Mouse (Mus musculus) lung, embryonic 16.5 days (tissue): ENCODE data around the gene Grid2. TPM values are rescaled to one million over a fixed set of nuclear protein-coding genes. Genes with fewer than 3 reads are reported as not detected.

Source experiments
- ATAC-seq: fragments of 200-750 bp; cut with Nextera tagmentation; 2 replicates; pipeline ENCODE4 v1.8.0; 2017; ENCODE audit warnings: low read depth, mild to moderate bottlenecking, moderate library complexity
- H3K27ac ChIP-seq: fragments of 300-500 bp; sonication (generic); 2 replicates; pipeline ENCODE4 v1.5.1; 2014; ENCODE audit warnings: mild to moderate bottlenecking, control low read depth, low read length
- H3K27me3 ChIP-seq: fragments of 300-500 bp; sonication (generic); 2 replicates; pipeline ENCODE4 v1.6.1; 2014; ENCODE audit warnings: low read depth, low read length, mixed read lengths; ENCODE audit not compliant: control insufficient read depth, insufficient read depth
- H3K36me3 ChIP-seq: fragments of 300-500 bp; sonication (generic); 2 replicates; pipeline ENCODE4 v1.6.1; 2014; ENCODE audit warnings: low read length; ENCODE audit not compliant: control insufficient read depth, insufficient read depth
- H3K4me1 ChIP-seq: fragments of 300-500 bp; sonication (generic); replicated peaks from 2 replicates; pipeline ENCODE4 v1.6.1; 2014; ENCODE audit warnings: low read length, mixed read lengths; ENCODE audit not compliant: control insufficient read depth, insufficient read depth
- H3K4me2 ChIP-seq: fragments of 300-500 bp; sonication (generic); 2 replicates; pipeline ENCODE4 v1.6.1; 2014; ENCODE audit warnings: low read depth, low read length, control low read depth
- H3K4me3 ChIP-seq: fragments of 300-500 bp; sonication (generic); 2 replicates; pipeline ENCODE4 v1.5.1; 2014; ENCODE audit warnings: mild to moderate bottlenecking, low read length, control low read depth
- H3K9ac ChIP-seq: fragments of 300-500 bp; sonication (generic); 2 replicates; pipeline ENCODE4 v1.6.1; 2014; ENCODE audit warnings: low read length, control low read depth
- H3K9me3 ChIP-seq: fragments of 300-500 bp; sonication (generic); 2 replicates; pipeline ENCODE4 v1.6.1; 2016; ENCODE audit warnings: low read length; ENCODE audit not compliant: control insufficient read depth
- WGBS: fragments of 180-500 bp; shearing (Covaris S2); extraction: QIAGEN DNeasy Blood & Tissue Kit; methylation state at CpG from one replicate; pipeline ENCODE4 v1.1.7; 2014; 5-methylcytosine and 5-hydroxymethylcytosine counted together
- polyA plus RNA-seq: library from polyadenylated mRNA; unstranded; fragments of >200 nt; fragmentation: Nextera tagmentation; extraction: Ambion mirVana; gene quantifications from 2 replicates; pipeline ENCODE4 v1.2.1, GENCODE M21; 2015

Gene Grid2
- polyA plus RNA-seq, 1 experiment from 2014 or later, result 1.1 TPM

GRCm38 (mm10) chr6:63794679-63795078, 539.0 kb downstream of the Grid2 start:
- H3K4me1 ChIP-seq, result no peaks in the 10 kb centered on the region
- H3K4me2 ChIP-seq, result no peak overlapping the region
- H3K27me3 ChIP-seq, result no peaks in the 10 kb centered on the region
- no peak for ATAC-seq
- H3K4me3 ChIP-seq, result no peak overlapping the region
- no peak overlapping the region for H3K27ac ChIP-seq
- no peak overlapping the region for H3K9ac ChIP-seq
- no peaks in the 10 kb centered on the region for H3K36me3 ChIP-seq
- H3K9me3 ChIP-seq, result no peaks in the 10 kb centered on the region

GRCm38 (mm10) chr6:63820236-63820635, 564.6 kb downstream of the Grid2 start:
- Histone ChIP-seq H3K36me3 (no peaks in the 10 kb centered on the region), H3K9ac (no peak overlapping the region), H3K4me1 (no peaks in the 10 kb centered on the region), H3K9me3 (no peaks in the 10 kb centered on the region), H3K4me3 (no peak overlapping the region), H3K27me3 (no peaks in the 10 kb centered on the region), H3K4me2 (no peak overlapping the region), H3K27ac (no peak overlapping the region)
- ATAC-seq, result no peak
- WGBS, result 77% methylated on average over 5 of the region's 5 CpGs

GRCm38 (mm10) chr6:63862628-63863027, 607.0 kb downstream of the Grid2 start:
- WGBS, result 13% methylated on average over 2 of the region's 2 CpGs
- ATAC-seq, result no peak
- no peak overlapping the region for H3K27ac ChIP-seq
- H3K4me3 ChIP-seq, result no peak overlapping the region
- H3K27me3 ChIP-seq, result no peaks in the 10 kb centered on the region
- no peaks in the 10 kb centered on the region for H3K36me3 ChIP-seq
- H3K4me1 ChIP-seq, result no peaks in the 10 kb centered on the region
- H3K9ac ChIP-seq, result no peak overlapping the region
- no peaks in the 10 kb centered on the region for H3K9me3 ChIP-seq
- H3K4me2 ChIP-seq, result no peak overlapping the region

GRCm38 (mm10) chr6:63877088-63877764, 621.5 kb downstream of the Grid2 start:
- 48% methylated on average over 3 of the region's 3 CpGs for WGBS
- Histone ChIP-seq H3K27me3 (no peaks in the 10 kb centered on the region), H3K4me3 (no peak overlapping the region), H3K27ac (no peak overlapping the region), H3K36me3 (no peaks in the 10 kb centered on the region), H3K9me3 (no peaks in the 10 kb centered on the region), H3K4me2 (no peak overlapping the region), H3K4me1 (no peaks in the 10 kb centered on the region), H3K9ac (no peak overlapping the region)
- ATAC-seq, result no peak

- Histone ChIP-seq H3K27me3 (no peaks in the 10 kb centered on the region), H3K4me3 (no peak overlapping the region), H3K27ac (no peak overlapping the region), H3K4me1 (no peaks in the 10 kb centered on the region), H3K36me3 (no peaks in the 10 kb centered on the region), H3K4me2 (no peak overlapping the region), H3K9me3 (no peaks in the 10 kb centered on the region), H3K9ac (no peak overlapping the region)
- ATAC-seq, result no peak
- 49% methylated on average over 6 of the region's 6 CpGs for WGBS
Measured at GRCm38 (mm10) chr6:63877765-63878345, 622.2 kb downstream of the Grid2 start.

- Histone ChIP-seq H3K27me3 (no peaks in the 10 kb centered on the region), H3K36me3 (no peaks in the 10 kb centered on the region), H3K4me1 (no peaks in the 10 kb centered on the region), H3K27ac (no peak overlapping the region), H3K4me2 (no peak overlapping the region), H3K9ac (no peak overlapping the region), H3K4me3 (no peak overlapping the region), H3K9me3 (no peaks in the 10 kb centered on the region)
- ATAC-seq, result no peak
- 65% methylated on average over 2 of the region's 3 CpGs for WGBS
Measured at GRCm38 (mm10) chr6:63894714-63895113, 639.0 kb downstream of the Grid2 start.

GRCm38 (mm10) chr6:63898171-63898570, 642.5 kb downstream of the Grid2 start:
- no peaks in the 10 kb centered on the region for H3K27me3 ChIP-seq
- no peak overlapping the region for H3K27ac ChIP-seq
- H3K9me3 ChIP-seq, result no peaks in the 10 kb centered on the region
- no peak overlapping the region for H3K4me2 ChIP-seq
- H3K9ac ChIP-seq, result no peak overlapping the region
- no peaks in the 10 kb centered on the region for H3K4me1 ChIP-seq
- H3K36me3 ChIP-seq, result no peaks in the 10 kb centered on the region
- WGBS, result 84% methylated on average over 2 of the region's 2 CpGs
- no peak for ATAC-seq
- no peak overlapping the region for H3K4me3 ChIP-seq

- H3K4me3 ChIP-seq, result no peak overlapping the region
- H3K9ac ChIP-seq, result no peak overlapping the region
- no peak overlapping the region for H3K27ac ChIP-seq
- H3K9me3 ChIP-seq, result no peaks in the 10 kb centered on the region
- no peaks in the 10 kb centered on the region for H3K27me3 ChIP-seq
- no peaks in the 10 kb centered on the region for H3K4me1 ChIP-seq
- ATAC-seq, result no peak
- 58% methylated on average over 6 of the region's 6 CpGs for WGBS
- H3K4me2 ChIP-seq, result no peak overlapping the region
- H3K36me3 ChIP-seq, result no peaks in the 10 kb centered on the region
Measured at GRCm38 (mm10) chr6:63917035-63917570, 661.4 kb downstream of the Grid2 start.

- H3K27ac ChIP-seq, result no peak overlapping the region
- no peak overlapping the region for H3K4me2 ChIP-seq
- no peak overlapping the region for H3K9ac ChIP-seq
- H3K4me1 ChIP-seq, result no peaks in the 10 kb centered on the region
- H3K27me3 ChIP-seq, result no peaks in the 10 kb centered on the region
- no peaks in the 10 kb centered on the region for H3K36me3 ChIP-seq
- H3K4me3 ChIP-seq, result no peak overlapping the region
- no peak for ATAC-seq
- 83% methylated on average over 6 of the region's 6 CpGs for WGBS
- H3K9me3 ChIP-seq, result no peaks in the 10 kb centered on the region
Measured at GRCm38 (mm10) chr6:63921951-63922350, 666.3 kb downstream of the Grid2 start.
